Mouse (Mus musculus) heart, embryonic 14.5 days (tissue): ENCODE results near the gene Man1a2. TPM values are rescaled to one million over a fixed set of nuclear protein-coding genes. Genes with fewer than 3 reads are reported as not detected.

ENCODE experiments used
- ATAC-seq: fragments of 200-750 bp; cut with Nextera tagmentation; 2 replicates; pipeline ENCODE4 v1.8.0; 2017; ENCODE audit warnings: low read depth, moderate TSS enrichment; ENCODE audit not compliant: insufficient number of reproducible peaks, insufficient read depth, low FRiP score
- H3K27ac ChIP-seq, 2 experiments: fragments of 200-500 bp in 1 of 2; fragments of 300-500 bp in 1 of 2; sonication (generic) in 1 of 2; replicated peaks in 1 of 2; 2 replicates each; pipeline ENCODE4 v1.5.1; 2012 to 2014; ENCODE audit warnings: low read depth in 2 of 2, low read length in 2 of 2, control low read depth in 1 of 2, mild to moderate bottlenecking in 1 of 2, mixed read lengths in 1 of 2; ENCODE audit not compliant: control insufficient read depth in 1 of 2, insufficient read depth in 1 of 2
- H3K27me3 ChIP-seq: fragments of 300-500 bp; sonication (generic); 2 replicates; pipeline ENCODE4 v1.6.1; 2014; ENCODE audit warnings: mild to moderate bottlenecking, low read length, control low read depth; ENCODE audit not compliant: control insufficient read depth, insufficient read depth
- H3K36me3 ChIP-seq: fragments of 300-500 bp; sonication (generic); 2 replicates; pipeline ENCODE4 v1.6.1; 2014; ENCODE audit warnings: mild to moderate bottlenecking, control low read depth, low read length, mixed read lengths; ENCODE audit not compliant: control insufficient read depth, insufficient read depth
- H3K4me1 ChIP-seq, 2 experiments: fragments of 200-500 bp in 1 of 2; fragments of 300-500 bp in 1 of 2; sonication (generic) in 1 of 2; 2 replicates each; pipeline ENCODE4 v1.6.1; 2012 to 2014; ENCODE audit warnings: low read length in 2 of 2, control low read depth in 1 of 2, mixed read lengths in 1 of 2; ENCODE audit not compliant: control insufficient read depth in 2 of 2, insufficient read depth in 2 of 2
- H3K4me2 ChIP-seq: fragments of 300-500 bp; sonication (generic); 2 replicates; pipeline ENCODE4 v1.6.1; 2014; ENCODE audit warnings: mild to moderate bottlenecking, low read length
- H3K4me3 ChIP-seq, 2 experiments: fragments of 200-500 bp in 1 of 2; fragments of 300-500 bp in 1 of 2; sonication (generic) in 1 of 2; 2 replicates each; pipeline ENCODE4 v1.5.1; 2012 to 2014; ENCODE audit warnings: low read length in 2 of 2, mild to moderate bottlenecking in 2 of 2, control low read depth in 1 of 2, low read depth in 1 of 2, moderate library complexity in 1 of 2; ENCODE audit not compliant: control insufficient read depth in 1 of 2, insufficient read depth in 1 of 2
- H3K9ac ChIP-seq: fragments of 300-500 bp; sonication (generic); 2 replicates; pipeline ENCODE4 v1.6.1; 2014; ENCODE audit warnings: mild to moderate bottlenecking, low read length
- H3K9me3 ChIP-seq: fragments of 300-500 bp; sonication (generic); 2 replicates; pipeline ENCODE4 v1.6.1; 2016; ENCODE audit warnings: low read length, control low read depth; ENCODE audit not compliant: control insufficient read depth
- WGBS: fragments of 180-500 bp; shearing (Covaris S2); extraction: QIAGEN DNeasy Blood & Tissue Kit; methylation state at CpG from one replicate; pipeline ENCODE4 v1.1.7; 2014; 5-methylcytosine and 5-hydroxymethylcytosine counted together
- polyA plus RNA-seq: library from polyadenylated mRNA; unstranded; fragments of >200 nt; fragmentation: Nextera tagmentation; extraction: Ambion mirVana; gene quantifications from 2 replicates; pipeline ENCODE4 v1.2.1, GENCODE M21; 2014

Gene Man1a2
- polyA plus RNA-seq, 1 experiment from 2014 or later, result 76.3 TPM

DNA sequence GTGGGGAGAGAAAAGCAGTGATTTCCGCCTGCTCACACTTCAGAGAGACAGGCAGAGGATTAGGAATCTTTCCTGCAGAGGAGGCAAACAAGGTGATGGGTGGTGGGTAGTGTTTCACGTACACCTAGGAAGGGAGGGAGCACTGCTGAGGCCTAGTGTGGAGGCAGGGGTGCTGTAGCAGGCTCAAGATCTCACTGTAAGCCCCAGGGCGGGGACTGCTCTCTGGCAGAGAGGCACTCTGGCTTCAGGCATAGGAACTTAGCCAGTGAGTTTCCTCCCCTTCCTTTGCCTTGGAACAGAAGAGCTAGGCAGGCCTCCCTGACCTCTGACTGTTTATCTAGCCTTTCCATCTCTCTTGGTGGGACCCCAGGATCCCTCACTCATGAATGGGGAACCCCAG is 150.0 kb downstream of the Man1a2 start:
- ATAC-seq, result no peak

DNA sequence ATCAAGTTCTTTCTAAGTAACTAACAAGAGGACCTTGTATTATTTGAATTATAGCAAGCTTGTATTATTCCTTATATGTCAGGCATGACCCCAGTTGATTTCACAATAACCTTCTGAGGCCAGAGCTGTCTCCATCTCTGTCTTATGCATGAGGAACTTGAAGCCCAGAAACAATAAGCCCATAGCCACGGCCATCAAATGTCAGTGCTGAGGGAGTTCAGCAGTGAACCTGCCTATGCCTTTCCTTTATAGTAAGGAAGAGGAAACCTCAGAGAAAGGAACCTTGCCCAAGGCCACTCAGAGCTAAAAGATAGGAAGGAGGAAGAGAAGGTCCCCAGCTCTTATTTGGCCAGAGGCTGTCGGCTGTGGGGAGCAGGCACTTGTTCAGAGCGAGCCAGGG is 150.9 kb downstream of the Man1a2 start:
- H3K4me3 ChIP-seq, result no peak overlapping the region
- H3K9ac ChIP-seq, result no peak overlapping the region
- H3K27ac ChIP-seq, result no peak overlapping the region
- no peak for ATAC-seq
- no peaks in the 10 kb centered on the region for H3K36me3 ChIP-seq
- H3K4me2 ChIP-seq, result no peak overlapping the region
- H3K4me1 ChIP-seq, result no peaks in the 10 kb centered on the region
- WGBS, result 72% methylated on average over 3 of the region's 3 CpGs
- H3K27me3 ChIP-seq, result no peaks in the 10 kb centered on the region
- H3K9me3 ChIP-seq, result no peaks in the 10 kb centered on the region

More for the DNA sequence above, 150.0 kb downstream of the Man1a2 start:
- WGBS, result 60% methylated on average over 3 of the region's 3 CpGs
- H3K4me2 ChIP-seq, result no peak overlapping the region
- H3K9ac ChIP-seq, result no peak overlapping the region
- H3K9me3 ChIP-seq, result no peaks in the 10 kb centered on the region
- no peak overlapping the region for H3K27ac ChIP-seq
- no peak overlapping the region for H3K4me3 ChIP-seq
- H3K4me1 ChIP-seq, result no peaks in the 10 kb centered on the region
- no peaks in the 10 kb centered on the region for H3K27me3 ChIP-seq
- H3K36me3 ChIP-seq, result no peaks in the 10 kb centered on the region

DNA sequence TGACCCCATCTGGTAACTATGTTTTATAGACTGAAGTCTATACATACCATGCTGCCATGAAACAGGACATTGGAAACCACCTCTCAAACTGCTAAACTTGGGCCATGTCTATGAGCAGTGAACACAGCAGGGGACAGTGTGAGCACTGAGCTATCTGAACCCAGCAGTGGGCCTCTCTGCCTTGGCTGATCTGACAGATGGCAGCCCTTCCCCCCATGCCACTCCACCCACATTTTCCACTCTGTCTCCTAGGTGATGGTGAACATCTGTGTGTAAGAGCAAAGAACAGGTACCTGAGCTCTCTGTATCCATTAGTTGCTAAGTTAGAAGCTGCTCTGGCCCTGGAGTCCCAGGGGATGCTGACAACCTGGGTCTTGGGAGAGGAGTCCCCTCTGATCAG is 151.9 kb downstream of the Man1a2 start:
- no peak overlapping the region for H3K4me3 ChIP-seq
- H3K27me3 ChIP-seq, result no peaks in the 10 kb centered on the region

DNA sequence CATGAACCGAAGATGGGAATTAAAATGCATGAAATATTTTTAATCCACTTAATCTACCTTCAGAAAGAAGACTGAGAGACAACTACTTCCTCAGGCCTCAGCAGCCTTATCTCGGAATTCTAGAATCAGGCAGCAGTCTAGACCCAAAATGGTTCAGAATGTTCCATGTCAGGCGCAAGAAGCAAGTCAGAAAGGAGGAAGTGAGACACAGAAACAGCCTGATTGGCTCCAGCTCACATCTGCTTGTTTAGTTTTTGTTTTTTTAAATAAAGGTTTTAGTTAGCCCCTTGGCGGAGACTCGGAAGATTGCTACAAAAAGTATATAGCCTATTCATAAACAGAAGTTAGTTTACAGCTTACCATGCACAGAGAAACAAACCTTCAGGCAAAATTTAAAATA is 154.4 kb downstream of the Man1a2 start:
- Histone ChIP-seq H3K9ac (no peak overlapping the region), H3K4me1 (no peaks in the 10 kb centered on the region), H3K4me2 (no peak overlapping the region), H3K27ac (no peak overlapping the region), H3K4me3 (no peak overlapping the region), H3K9me3 (no peaks in the 10 kb centered on the region), H3K36me3 (no peaks in the 10 kb centered on the region), H3K27me3 (no peaks in the 10 kb centered on the region)
- ATAC-seq, result no peak
- WGBS, result 83% methylated on average over 5 of the region's 5 CpGs

More for the DNA sequence above, 151.9 kb downstream of the Man1a2 start:
- Histone ChIP-seq H3K4me2 (no peak overlapping the region), H3K36me3 (no peaks in the 10 kb centered on the region), H3K4me1 (no peaks in the 10 kb centered on the region), H3K27ac (no peak overlapping the region), H3K9me3 (no peaks in the 10 kb centered on the region), H3K9ac (no peak overlapping the region)
- no peak for ATAC-seq

- ATAC-seq, result no peak
- Histone ChIP-seq H3K9ac (no peak overlapping the region), H3K9me3 (no peaks in the 10 kb centered on the region), H3K4me3 (no peak overlapping the region), H3K4me2 (no peak overlapping the region), H3K27ac (no peak overlapping the region), H3K4me1 (no peaks in the 10 kb centered on the region), H3K27me3 (no peaks in the 10 kb centered on the region), H3K36me3 (no peaks in the 10 kb centered on the region)
- 85% methylated on average over 7 of the region's 7 CpGs for WGBS
Observed at GRCm38 (mm10) chr3:100530244-100530788, 155.0 kb downstream of the Man1a2 start.

GRCm38 (mm10) chr3:100522671-100523070 is 162.6 kb downstream of the Man1a2 start:
- Histone ChIP-seq H3K4me2 (no peak overlapping the region), H3K4me1 (no peaks in the 10 kb centered on the region), H3K36me3 (no peaks in the 10 kb centered on the region), H3K9me3 (no peaks in the 10 kb centered on the region), H3K9ac (no peak overlapping the region), H3K27me3 (no peaks in the 10 kb centered on the region), H3K27ac (no peak overlapping the region), H3K4me3 (no peak overlapping the region)
- ATAC-seq, result no peak
- 71% methylated on average over 7 of the region's 7 CpGs for WGBS

DNA sequence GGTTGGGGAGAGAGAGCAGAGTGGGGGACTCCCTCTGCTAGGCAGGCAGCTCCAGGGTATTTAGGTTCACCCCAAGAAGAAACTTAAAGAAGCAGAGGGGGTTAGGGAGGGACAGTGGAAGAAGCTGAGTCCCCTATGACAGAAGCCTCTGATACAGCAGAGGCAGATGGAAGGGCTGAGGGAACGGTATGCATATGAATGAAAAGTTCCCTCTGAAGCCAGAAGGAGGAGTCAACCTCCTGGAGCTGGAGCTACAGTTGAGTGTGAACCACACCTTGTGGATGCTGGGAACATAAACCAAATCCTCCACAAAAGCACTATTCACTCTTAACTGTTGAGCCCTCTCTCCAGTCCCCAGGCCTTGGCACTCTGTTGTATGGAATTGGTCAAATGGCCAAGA is 163.7 kb downstream of the Man1a2 start:
- Histone ChIP-seq H3K4me2 (no peak overlapping the region), H3K4me3 (no peak overlapping the region), H3K27ac (no peak overlapping the region), H3K36me3 (no peaks in the 10 kb centered on the region), H3K9me3 (no peaks in the 10 kb centered on the region), H3K27me3 (no peaks in the 10 kb centered on the region), H3K4me1 (no peaks in the 10 kb centered on the region), H3K9ac (no peak overlapping the region)
- ATAC-seq, result no peak
- 62% methylated on average over 1 of the region's 1 CpGs for WGBS

- no peaks in the 10 kb centered on the region for H3K4me1 ChIP-seq
- H3K36me3 ChIP-seq, result no peaks in the 10 kb centered on the region
- no peaks in the 10 kb centered on the region for H3K9me3 ChIP-seq
- H3K27me3 ChIP-seq, result no peaks in the 10 kb centered on the region
- no peak for ATAC-seq
- H3K9ac ChIP-seq, result no peak overlapping the region
- H3K4me3 ChIP-seq, result no peak overlapping the region
- 84% methylated on average over 5 of the region's 5 CpGs for whole genome bisulfite sequencing
- H3K4me2 ChIP-seq, result no peak overlapping the region
- no peak overlapping the region for H3K27ac ChIP-seq
Observed at GRCm38 (mm10) chr3:100515754-100516141, 169.6 kb downstream of the Man1a2 start.
